Comparison of ENCODE assay signal across 8 mouse cellular contexts in the genomic region with DNA sequence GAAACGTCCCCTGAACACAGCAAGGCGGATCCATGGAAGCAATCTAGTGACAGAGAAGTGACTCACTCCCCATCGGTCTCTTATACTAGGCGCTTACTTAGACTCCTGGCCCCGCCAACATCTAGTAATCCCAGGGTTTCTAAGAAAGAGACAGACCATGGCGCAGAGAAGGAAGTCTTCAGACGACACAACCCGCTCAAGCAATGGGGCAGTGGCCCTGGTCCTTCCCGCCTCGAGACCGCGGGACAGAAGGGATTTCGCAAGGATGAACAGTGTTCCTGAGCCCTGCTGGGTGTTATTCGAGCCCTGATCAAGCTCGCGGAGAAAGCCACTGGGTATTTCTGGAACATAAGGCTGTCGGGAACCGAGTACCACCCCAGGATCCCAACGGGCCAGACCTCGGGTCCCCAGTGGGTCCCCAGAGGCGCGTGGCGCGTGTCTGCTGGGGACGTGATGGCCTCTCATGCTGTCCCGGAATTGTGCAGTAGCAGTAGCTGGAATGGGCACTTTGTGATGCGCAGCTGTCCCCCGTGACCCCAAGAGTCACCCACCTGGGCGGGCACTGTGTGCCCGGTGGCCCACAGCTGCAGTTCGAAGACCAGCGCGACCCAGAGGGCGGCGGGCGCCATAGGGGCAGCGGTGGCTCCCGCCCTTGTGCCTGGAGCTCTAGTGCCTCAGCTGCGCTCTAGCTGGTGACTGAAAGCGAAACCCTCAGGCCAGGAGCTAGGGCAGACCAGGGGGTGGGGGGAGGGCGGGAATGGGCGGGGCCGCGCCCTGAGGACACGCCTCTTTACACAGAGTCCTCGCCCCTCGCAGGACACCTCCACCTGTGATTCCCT. TPM values are rescaled to one million over a fixed set of nuclear protein-coding genes. Genes with fewer than 3 reads are reported as not detected.
A peak's percentile ranks its signal among the peaks of the same experiment; 100 is the strongest.
DNase-seq lines count a peak whose midpoint lies in the region; ATAC-seq and TF ChIP-seq lines count a peak whose summit lies in the region.

A gene (minus strand): TSS at position 698 of the 839 bp plus-strand sequence.

- H3K36me3 ChIP-seq in kidney, adult 2 months (ENCODE audit: control insufficient read depth, insufficient read depth, low read length): no peaks in the 10 kb centered on the region
- H3K36me3 ChIP-seq in lung, embryonic 16.5 days (ENCODE audit: control insufficient read depth, insufficient read depth, low read length): no peaks in the 10 kb centered on the region

- H3K9ac ChIP-seq in lung, embryonic 16.5 days (ENCODE audit: low read length): peak within 1 kb of the TSS; percentile 70

- no peaks in the 10 kb centered on the region for H3K4me1 ChIP-seq in kidney, adult 2 months (ENCODE audit: control insufficient read depth, insufficient read depth, low read length)
- no peaks in the 10 kb centered on the region for H3K4me1 ChIP-seq in lung, embryonic 16.5 days (replicated peaks; ENCODE audit: control insufficient read depth, insufficient read depth, low read length)
- peaks cover 6% of the 10 kb centered on the region; the same call in 1 of the 2 replicates for H3K4me1 ChIP-seq in olfactory bulb, adult 2 months (ENCODE audit: control insufficient read depth, insufficient read depth, low read length)

- TF ChIP-seq CTCF in kidney, adult 2 months (conservative IDR thresholded peaks at IDR 0.05; ENCODE audit: insufficient read depth, insufficient read length, low read depth, low read length): no peak
- no peak for TF ChIP-seq CTCF in olfactory bulb, adult 2 months (IDR thresholded peaks at IDR 0.05; ENCODE audit: insufficient read depth, low read depth, low read length)

- DNase-seq in R1 (ENCODE audit: low read depth, low spot score): peak; percentile 82
- peak; percentile 62 for DNase-seq in embryo, embryonic 11 days
- peak; percentile 75 for DNase-seq in heart, adult 8-10 months (ENCODE audit: low spot score)
- peak; percentile 52 for DNase-seq in kidney, adult 2 months
- DNase-seq in cerebellum, postnatal 10 days: no peak
- DNase-seq in c-Kit-positive CD71-positive TER-119-positive erythroid progenitor cells, embryonic 14.5 days (ENCODE audit: low spot score): no peak

- H3K27ac ChIP-seq in kidney, adult 2 months (ENCODE audit: insufficient read depth, low read depth, low read length): no peak within 1 kb of the TSS
- H3K27ac ChIP-seq in lung, embryonic 16.5 days (ENCODE audit: low read length): no peak within 1 kb of the TSS
- H3K27ac ChIP-seq in olfactory bulb, adult 2 months (ENCODE audit: insufficient read depth, low read depth, low read length): no peak within 1 kb of the TSS

- no peaks in the 10 kb centered on the region for H3K9me3 ChIP-seq in lung, embryonic 16.5 days (ENCODE audit: control insufficient read depth, low read length)

- peak; percentile 90 for ATAC-seq in lung, embryonic 16.5 days (ENCODE audit: low read depth)

- peak; percentile 39 for TF ChIP-seq POLR2A in kidney, adult 2 months (IDR thresholded peaks at IDR 0.05; ENCODE audit: low read depth, low read length)
- TF ChIP-seq POLR2A in olfactory bulb, adult 2 months (IDR thresholded peaks at IDR 0.05; ENCODE audit: insufficient read depth, low read depth, low read length): no peak

- H3K27me3 ChIP-seq in kidney, adult 2 months (replicated peaks; ENCODE audit: control insufficient read depth, insufficient read depth, low read length): no peaks in the 10 kb centered on the region
- H3K27me3 ChIP-seq in lung, embryonic 16.5 days (ENCODE audit: control insufficient read depth, insufficient read depth, low read depth, low read length): peaks cover 25% of the 10 kb centered on the region

- WGBS in kidney, adult 2 months: 2% methylated on average over 47 of the region's 47 CpGs
- WGBS in lung, embryonic 16.5 days: under 1% methylated on average over 44 of the region's 47 CpGs
- WGBS in olfactory bulb, adult 2 months: 1% methylated on average over 47 of the region's 47 CpGs

- H3K4me2 ChIP-seq in lung, embryonic 16.5 days (ENCODE audit: low read depth, low read length): peak within 1 kb of the TSS; percentile 89

- H3K4me3 ChIP-seq in kidney, adult 2 months (ENCODE audit: insufficient read depth, low read depth, low read length): peak within 1 kb of the TSS; percentile 82
- peak within 1 kb of the TSS; percentile 60 for H3K4me3 ChIP-seq in lung, embryonic 16.5 days (ENCODE audit: low read length)
- H3K4me3 ChIP-seq in olfactory bulb, adult 2 months (ENCODE audit: insufficient read depth, low read depth, low read length): peak within 1 kb of the TSS; percentile 37

RNA-seq across cellular contexts. Expression of the gene that starts here (rescaled TPM):
- total RNA-seq in heart, adult 8-10 months (2022): 1 to 10 TPM; 4.6 to 7.7 (median 5.3) TPM
- polyA plus RNA-seq in kidney, adult 2 months (2012; rRNA removed): 6.5 and 8.4 TPM in 2 replicates
- 5.0 and 5.3 TPM in 2 replicates for polyA plus RNA-seq in lung, embryonic 16.5 days (2015; fragmentation: Nextera tagmentation; extraction: Ambion mirVana)
- polyA plus RNA-seq in olfactory bulb, adult 2 months (2012; ENCODE audit: insufficient read depth, insufficient read length, low replicate concordance, missing spikeins): not detected in 2 replicates

Comparison
In these comparisons a context has a peak if more than half of its experiments do, and no peak if none do; other contexts are left out.
1. DNase-seq: peak in R1 (single experiment), embryo, embryonic 11 days (single experiment), heart, adult 8-10 months (single experiment) and kidney, adult 2 months (single experiment); none in cerebellum, postnatal 10 days (0 of 2) and c-Kit-positive CD71-positive TER-119-positive erythroid progenitor cells, embryonic 14.5 days (single experiment).
2. Peak in every context shown above with its lines, with median percentiles within 50 percentile points of each other: H3K4me3 ChIP-seq.